Mouse (Mus musculus): ENCODE measurements around the gene Bcdin3d.

The Bcdin3d gene

DNA sequence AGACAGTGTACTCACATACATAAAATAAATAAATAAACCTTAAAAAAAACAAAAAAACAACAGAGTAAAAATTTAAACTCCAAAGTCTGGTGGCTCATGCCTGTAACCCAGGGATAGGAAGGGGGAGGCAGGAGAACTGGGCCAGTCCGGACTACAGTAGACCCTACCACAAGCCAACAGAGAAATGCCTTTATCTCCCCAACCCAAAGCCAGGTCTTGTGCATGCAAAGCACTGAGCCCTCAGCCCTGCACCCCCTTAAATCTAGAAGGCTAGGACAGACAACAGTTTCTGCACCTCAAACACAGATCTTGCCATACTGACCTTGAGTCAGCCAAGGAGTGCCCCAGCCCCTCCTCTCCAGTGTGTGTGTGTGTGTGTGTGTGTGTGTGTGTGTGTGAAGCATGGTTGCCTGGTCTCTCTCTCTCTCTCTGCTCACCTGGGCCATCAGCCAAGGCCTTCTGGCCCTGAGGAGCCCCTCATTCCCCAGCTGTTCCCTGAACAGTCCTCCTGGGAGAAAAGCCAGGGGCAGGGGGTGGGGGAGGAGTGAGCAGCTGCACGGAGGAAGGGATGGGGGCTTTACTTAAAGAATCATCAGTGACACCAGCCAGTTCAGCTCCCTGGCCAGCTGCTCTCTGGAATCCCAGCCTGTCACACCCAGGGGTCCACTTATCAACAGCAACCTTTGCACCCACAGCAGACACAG lies 34.3 kb downstream of the Bcdin3d start:
- no peak for DNase-seq (ENCODE audit: low spot score in 2 of 2)

DNA sequence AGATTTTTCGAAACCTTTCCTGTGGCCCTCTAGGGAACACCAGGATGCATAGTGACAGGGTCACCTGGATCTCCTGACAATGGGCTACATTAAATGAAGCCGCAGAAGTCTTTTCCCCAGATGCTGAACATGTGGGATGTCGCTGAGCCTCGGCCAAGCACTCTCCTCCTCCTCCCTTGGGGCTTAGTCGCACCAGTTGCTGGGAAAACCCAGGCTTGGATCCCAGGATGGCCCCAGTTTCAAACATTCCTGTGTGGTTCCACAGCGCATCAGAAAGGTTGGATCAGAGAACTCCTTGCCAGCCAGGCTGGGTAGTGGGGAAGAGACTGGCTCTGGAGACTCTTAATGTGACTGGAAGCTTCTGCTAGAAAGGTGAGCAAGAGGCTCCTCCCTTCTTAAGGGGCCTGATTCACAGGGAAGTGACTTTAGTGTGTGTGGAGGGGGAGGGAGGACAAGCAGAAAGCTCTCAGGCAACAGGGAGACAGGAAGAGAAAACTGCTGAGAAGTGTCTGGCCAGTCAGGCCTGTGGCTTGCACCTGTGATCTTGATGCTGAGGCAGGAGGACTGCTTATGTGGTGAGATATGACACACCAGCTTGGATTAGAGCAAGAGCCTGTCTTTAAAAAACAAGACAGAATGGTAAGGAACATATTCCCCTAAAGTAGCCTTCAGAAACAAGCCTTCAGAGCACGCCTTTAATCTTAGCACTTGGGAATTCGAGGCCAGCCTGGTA lies 35.4 kb downstream of the Bcdin3d start:
- DNase-seq (ENCODE audit: low spot score in 2 of 2) = no peak

- no peak for DNase-seq (ENCODE audit: low spot score in 2 of 2)
Measured at GRCm38 (mm10) chr15:99433913-99434312, 40.6 kb downstream of the Bcdin3d start.

DNA sequence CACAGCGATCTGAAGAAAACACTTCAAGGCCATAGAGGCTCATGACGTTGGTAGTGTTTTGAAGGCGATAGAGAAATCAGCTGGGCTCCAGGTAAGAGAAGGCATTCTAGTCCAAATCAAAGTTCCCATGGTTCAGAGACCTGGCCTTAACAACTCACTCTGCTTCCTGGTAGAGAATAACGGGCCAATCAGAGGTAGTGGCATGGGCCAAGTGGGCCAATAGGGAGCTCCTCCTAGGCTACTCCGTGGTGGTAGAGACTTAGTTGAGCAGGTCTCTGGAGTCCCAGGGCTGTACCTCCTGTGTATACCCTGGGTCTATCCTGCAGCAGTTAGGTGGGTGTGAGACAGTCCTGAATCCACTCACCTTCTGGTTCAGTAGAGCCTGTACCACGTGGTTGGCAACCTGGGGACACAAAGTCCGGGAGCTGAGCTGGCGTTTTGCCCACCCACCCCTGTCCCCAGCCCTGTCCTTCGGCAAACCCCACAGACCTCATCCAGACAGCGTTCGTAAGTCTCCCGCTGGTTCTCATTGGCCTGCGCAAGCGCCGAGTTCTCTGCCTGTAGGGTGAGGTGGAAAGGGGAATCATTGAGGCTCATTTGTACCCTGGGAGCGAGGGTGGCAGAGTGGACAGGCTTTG lies 41.3 kb downstream of the Bcdin3d start:
- DNase-seq (ENCODE audit: low spot score in 2 of 2) = no peak

- DNase-seq (ENCODE audit: low spot score in 2 of 2) = no peak
Measured at GRCm38 (mm10) chr15:99431967-99432366, 42.6 kb downstream of the Bcdin3d start.

DNA sequence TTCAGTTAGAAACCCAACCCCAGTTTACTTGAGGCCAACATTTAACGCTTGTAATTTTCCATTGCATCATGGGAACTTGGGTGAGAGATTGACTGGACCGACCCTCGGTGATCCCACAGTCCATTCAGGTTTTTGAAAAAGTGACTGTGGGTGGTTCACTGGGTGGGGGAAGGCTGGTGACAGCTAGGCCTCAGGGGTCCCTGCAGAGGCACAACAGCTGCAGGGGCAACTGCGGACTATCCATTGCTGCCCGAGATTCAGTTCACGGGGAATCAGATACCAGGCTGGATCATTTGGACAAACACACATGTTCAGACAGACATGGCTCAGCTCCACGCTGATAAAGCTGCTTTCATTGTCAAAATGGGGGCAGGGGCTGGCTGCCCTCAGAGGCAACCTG lies 43.0 kb downstream of the Bcdin3d start:
- no peak for DNase-seq (ENCODE audit: low spot score in 2 of 2)

DNA sequence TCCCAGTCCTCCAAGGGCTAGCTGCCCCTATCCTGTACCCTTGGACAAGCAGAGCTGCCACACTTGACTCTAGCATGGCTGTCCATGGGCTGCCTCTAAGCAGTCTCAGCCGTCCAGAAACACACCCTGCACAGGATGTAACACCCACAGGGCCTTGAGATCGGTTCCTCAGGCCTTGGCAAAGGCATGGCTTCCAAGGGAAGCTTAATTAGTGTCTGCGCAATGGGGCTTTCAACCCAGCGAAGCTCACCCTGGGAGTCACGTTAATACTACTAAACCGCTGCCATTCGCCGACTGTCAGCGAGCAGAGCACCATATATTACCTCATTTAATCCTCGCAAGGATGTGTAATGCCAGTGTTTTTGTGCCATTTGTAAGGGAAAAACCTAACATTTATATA lies 43.5 kb downstream of the Bcdin3d start:
- no peak for DNase-seq (ENCODE audit: low spot score in 2 of 2)

GRCm38 (mm10) chr15:99430394-99430793 lies 44.1 kb downstream of the Bcdin3d start:
- no peak for DNase-seq (ENCODE audit: low spot score in 2 of 2)

GRCm38 (mm10) chr15:99423884-99424283 lies 50.6 kb downstream of the Bcdin3d start:
- no peak for DNase-seq (ENCODE audit: low spot score in 2 of 2)

GRCm38 (mm10) chr15:99423131-99423530 lies 51.4 kb downstream of the Bcdin3d start:
- DNase-seq (ENCODE audit: low spot score in 2 of 2) = no peak

GRCm38 (mm10) chr15:99422551-99422950 lies 52.0 kb downstream of the Bcdin3d start:
- no peak for DNase-seq (ENCODE audit: low spot score in 2 of 2)

DNA sequence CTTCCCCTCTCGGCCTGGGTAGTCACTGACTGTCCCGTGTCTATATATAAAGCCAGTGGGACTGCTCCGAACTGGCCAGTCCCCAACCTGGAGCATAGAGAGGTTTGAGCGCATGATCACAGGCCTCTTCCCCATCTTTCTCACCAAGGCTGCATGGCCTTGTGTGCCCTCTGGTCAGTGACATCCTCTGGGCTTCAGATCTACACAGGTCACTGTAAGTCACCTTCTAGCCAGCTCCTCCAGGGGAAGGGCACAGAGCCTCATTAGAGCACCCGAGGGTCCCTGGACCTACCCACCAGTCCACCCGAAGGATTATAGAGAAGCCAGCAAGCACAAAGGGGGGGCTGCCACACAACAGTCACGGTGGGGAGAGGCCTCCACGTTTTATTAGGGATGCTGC lies 52.9 kb downstream of the Bcdin3d start:
- DNase-seq (ENCODE audit: low spot score in 2 of 2) = no peak

GRCm38 (mm10) chr15:99421152-99421551 lies 53.4 kb downstream of the Bcdin3d start:
- DNase-seq (ENCODE audit: low spot score in 2 of 2) = no peak

- DNase-seq (ENCODE audit: low spot score in 2 of 2) = peak in 1 of 2 experiments; percentile 20
Measured at GRCm38 (mm10) chr15:99420521-99421014, 54.0 kb downstream of the Bcdin3d start.

DNA sequence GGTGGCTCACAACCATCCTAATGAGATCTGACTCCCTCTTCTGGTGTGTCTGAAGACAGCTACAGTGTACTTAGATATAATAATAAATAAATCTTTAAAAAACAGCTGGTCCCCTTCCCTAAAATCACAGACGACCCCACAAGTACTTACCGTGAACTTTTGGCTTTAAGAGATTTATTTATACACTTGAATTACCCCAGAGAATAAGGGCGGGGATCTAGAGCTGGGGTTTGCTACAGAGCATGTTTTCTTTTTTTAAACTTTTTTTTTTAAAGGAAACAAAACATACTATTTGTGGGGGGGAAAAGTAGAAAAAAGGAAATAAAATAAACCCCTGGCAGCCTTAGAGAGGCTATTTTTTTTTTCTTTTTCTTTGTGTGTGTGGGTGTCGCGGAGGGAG lies 54.4 kb downstream of the Bcdin3d start:
- no peak for DNase-seq (ENCODE audit: low spot score in 2 of 2)

All from left cerebral cortex, adult 9 months (tissue).